Mouse (Mus musculus) stomach, postnatal 0 days (tissue): ENCODE results near the gene Tmem259.

Experiments used
- CTCF ChIP-seq: IDR thresholded peaks from 2 replicates; pipeline ENCODE4 v1.5.1; 2016; ENCODE audit warnings: antibody characterized with exemption, low read depth, mild to moderate bottlenecking, moderate library complexity
- EP300 ChIP-seq: optimal IDR thresholded peaks from 2 replicates; pipeline ENCODE3; 2016; ENCODE audit warnings: antibody characterized with exemption

- TF ChIP-seq EP300 (no peak), CTCF (no peak)
Observed at GRCm38 (mm10) chr10:79934794-79935569, 49.1 kb downstream of the Tmem259 start.
